Mouse (Mus musculus) layer of hippocampus, postnatal 25 days (tissue): Measurements from ENCODE around the gene Zfp42. TPM values are rescaled to one million over a fixed set of nuclear protein-coding genes. Genes with fewer than 3 reads are reported as not detected.

ENCODE experiments used
- DNase-seq, 2 experiments: peaks; one replicate each; pipeline ENCODE4 v3.0.0; 2022; ENCODE audit warnings: mixed read lengths in 2 of 2, low spot score in 1 of 2; ENCODE audit errors: extremely low spot score in 1 of 2
- total RNA-seq, 2 experiments: library from RNA; stranded (reverse); gene quantifications; 2 replicates each; pipeline ENCODE4 v1.2.3; 2021

Gene Zfp42
- total RNA-seq, 2 experiments from 2014 or later: not detected

DNA sequence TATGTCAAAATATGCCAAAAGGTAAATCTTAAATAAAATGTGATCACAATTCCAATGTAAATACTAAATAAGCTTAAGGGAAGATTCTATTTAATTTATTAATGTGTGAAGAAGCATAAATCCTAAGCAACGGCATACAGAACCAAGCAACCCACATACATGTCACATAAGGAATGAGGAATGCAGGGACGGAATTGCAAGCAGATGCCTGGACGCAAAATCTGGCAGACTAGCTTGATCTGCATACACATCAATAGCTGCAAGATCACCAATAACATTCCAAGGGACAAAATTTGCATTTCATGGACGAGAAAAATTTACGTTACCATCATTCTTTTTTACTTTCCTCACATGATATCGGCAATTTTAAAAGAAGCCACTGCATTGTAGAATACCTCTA, 51.1 kb downstream of the Zfp42 start:
- DNase-seq: no peak

DNA sequence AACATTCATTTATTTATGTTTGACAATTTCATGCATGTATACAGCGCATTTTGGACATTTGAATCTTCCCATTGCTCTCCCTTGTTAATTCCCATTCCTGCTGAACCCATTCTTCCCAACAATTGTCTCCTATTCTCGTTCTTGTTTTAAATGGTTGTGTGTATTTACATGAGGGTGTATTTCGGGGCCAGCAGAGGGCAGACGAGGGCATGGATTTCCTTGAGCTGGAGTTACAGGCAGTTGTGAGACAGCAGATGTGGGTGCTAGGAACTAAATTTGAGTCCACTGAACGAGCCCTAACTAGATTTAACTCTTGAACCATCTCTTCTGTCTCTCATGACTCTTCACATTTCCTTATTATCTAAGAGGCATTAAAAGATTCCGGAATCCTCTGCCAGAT, 55.1 kb downstream of the Zfp42 start:
- no peak for DNase-seq

DNA sequence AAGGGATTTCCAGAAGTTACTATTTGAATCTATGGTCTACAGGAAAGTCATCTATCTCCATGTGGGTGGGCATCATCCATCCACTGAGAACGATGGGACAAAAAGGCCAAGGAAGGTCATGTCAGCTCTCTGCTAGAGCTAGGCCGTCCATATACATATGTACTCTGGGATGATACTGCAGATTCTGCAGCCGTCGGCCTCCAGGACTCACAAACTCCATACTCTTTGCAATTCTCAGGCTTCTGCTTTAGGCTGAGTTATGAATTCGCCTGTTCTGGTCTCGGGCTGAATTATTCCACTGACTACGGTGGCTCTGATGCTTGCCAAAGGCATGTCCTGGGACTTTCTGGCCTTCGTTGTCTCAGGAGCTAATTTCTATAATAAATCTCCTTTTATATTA, 58.1 kb downstream of the Zfp42 start:
- no peak for DNase-seq

Other genes starting within 250 kb of the Zfp42 start
- gene Triml1, start 165.5 kb downstream of the Zfp42 start, total RNA-seq: not detected
- not detected for gene Triml2, start 126.4 kb downstream of the Zfp42 start, total RNA-seq
- not detected for gene Adam26b, start 221.1 kb upstream of the Zfp42 start, total RNA-seq